Mouse (Mus musculus) brain, embryonic 14.5 days (tissue): ENCODE results near the gene Tmem186. TPM values are rescaled to one million over a fixed set of nuclear protein-coding genes. Genes with fewer than 3 reads are reported as not detected.
A peak's percentile ranks its signal among the peaks of the same experiment; 100 is the strongest.

Experiments used
- DNase-seq: peaks from one replicate; pipeline ENCODE4 v3.0.0-alpha.2; 2011; ENCODE audit warnings: low read depth
- CTCF ChIP-seq: fragments of 200-500 bp; IDR thresholded peaks from 2 replicates; pipeline ENCODE4 v1.5.1; 2012; ENCODE audit warnings: inconsistent platforms, mild to moderate bottlenecking, moderate library complexity, borderline replicate concordance; ENCODE audit not compliant: insufficient read depth, insufficient read length; ENCODE audit errors: extremely low read depth
- POLR2A ChIP-seq: fragments of 200-500 bp; IDR thresholded peaks from 2 replicates; pipeline ENCODE4 v1.6.1; 2012; ENCODE audit warnings: mild to moderate bottlenecking, inconsistent platforms, borderline replicate concordance; ENCODE audit not compliant: poor library complexity, insufficient read depth, insufficient read length, severe bottlenecking; ENCODE audit errors: extremely low read depth
- polyA plus RNA-seq: library from polyadenylated mRNA; depleted of rRNA; stranded (reverse); fragments of >200 nt; gene quantifications from 2 replicates; pipeline ENCODE4 v1.2.3, GENCODE M21; 2012

The Tmem186 gene
- polyA plus RNA-seq, 1 experiment = 21.0 TPM

- DNase-seq = peak; percentile 16
- TF ChIP-seq POLR2A (no peak), CTCF (no peak)
Observed at GRCm38 (mm10) chr16:8663606-8664539, 26.4 kb upstream of the Tmem186 start.

GRCm38 (mm10) chr16:8663022-8663421, 25.5 kb upstream of the Tmem186 start:
- no peak for TF ChIP-seq CTCF
- TF ChIP-seq POLR2A = no peak
- no peak for DNase-seq

- TF ChIP-seq CTCF (no peak), POLR2A (no peak)
- DNase-seq = no peak
Observed at GRCm38 (mm10) chr16:8658764-8659163, 21.3 kb upstream of the Tmem186 start.

- no peak for DNase-seq
- TF ChIP-seq POLR2A (no peak), CTCF (no peak)
Observed at GRCm38 (mm10) chr16:8658349-8658748, 20.8 kb upstream of the Tmem186 start.

- DNase-seq = no peak
- TF ChIP-seq CTCF (no peak), POLR2A (no peak)
Observed at GRCm38 (mm10) chr16:8656256-8656655, 18.7 kb upstream of the Tmem186 start.

GRCm38 (mm10) chr16:8655599-8655998, 18.1 kb upstream of the Tmem186 start:
- TF ChIP-seq CTCF (no peak), POLR2A (no peak)

GRCm38 (mm10) chr16:8655108-8655507, 17.6 kb upstream of the Tmem186 start:
- no peak for DNase-seq
- TF ChIP-seq POLR2A (no peak), CTCF (no peak)

More at GRCm38 (mm10) chr16:8655599-8655998, 18.1 kb upstream of the Tmem186 start:
- no peak for DNase-seq

GRCm38 (mm10) chr16:8650007-8650406, 12.5 kb upstream of the Tmem186 start:
- DNase-seq = no peak
- TF ChIP-seq POLR2A = no peak
- TF ChIP-seq CTCF = no peak

- no peak for TF ChIP-seq POLR2A
- TF ChIP-seq CTCF = no peak
- DNase-seq = no peak
Observed at GRCm38 (mm10) chr16:8645546-8645945, 8.0 kb upstream of the Tmem186 start.

GRCm38 (mm10) chr16:8643855-8644254, 6.3 kb upstream of the Tmem186 start:
- DNase-seq = peak; percentile 40
- TF ChIP-seq CTCF = peak; percentile 73; the same call in 1 of the 2 replicates
- TF ChIP-seq POLR2A = no peak

- TF ChIP-seq CTCF (no peak), POLR2A (no peak)
Observed at GRCm38 (mm10) chr16:8639466-8640191, 2.1 kb upstream of the Tmem186 start.

More at GRCm38 (mm10) chr16:8639466-8640191, 2.1 kb upstream of the Tmem186 start:
- DNase-seq = no peak
